Mouse (Mus musculus) limb, embryonic 14.5 days (tissue): ENCODE data around the gene Plekhg2. TPM values are rescaled to one million over a fixed set of nuclear protein-coding genes. Genes with fewer than 3 reads are reported as not detected.
A peak's percentile ranks its signal among the peaks of the same experiment; 100 is the strongest.

Experiments
- ATAC-seq: fragments of 200-750 bp; cut with Nextera tagmentation; 2 replicates; pipeline ENCODE4 v1.8.0; 2017; ENCODE audit warnings: low read depth, moderate number of reproducible peaks, moderate TSS enrichment; ENCODE audit not compliant: low FRiP score
- DNase-seq: peaks from one replicate; pipeline ENCODE4 v3.0.0-alpha.2; 2015; ENCODE audit warnings: low spot score
- H3K27ac ChIP-seq: fragments of 300-500 bp; sonication (generic); replicated peaks from 2 replicates; pipeline ENCODE4 v1.5.1; 2014; ENCODE audit warnings: low read depth, mild to moderate bottlenecking, low read length, moderate library complexity, mixed read lengths
- H3K27me3 ChIP-seq: fragments of 300-500 bp; sonication (generic); 2 replicates; pipeline ENCODE4 v1.6.1; 2014; ENCODE audit warnings: low read length, mixed read lengths; ENCODE audit not compliant: control insufficient read depth, insufficient read depth
- H3K36me3 ChIP-seq: fragments of 300-500 bp; sonication (generic); 2 replicates; pipeline ENCODE4 v1.6.1; 2014; ENCODE audit warnings: mild to moderate bottlenecking, low read length, moderate library complexity, mixed read lengths; ENCODE audit not compliant: control insufficient read depth, insufficient read depth
- H3K4me1 ChIP-seq: fragments of 300-500 bp; sonication (generic); 2 replicates; pipeline ENCODE4 v1.6.1; 2014; ENCODE audit warnings: antibody characterized with exemption, low read length, mixed read lengths; ENCODE audit not compliant: control insufficient read depth, insufficient read depth
- H3K4me2 ChIP-seq: fragments of 300-500 bp; sonication (generic); replicated peaks from 2 replicates; pipeline ENCODE4 v1.6.1; 2014; ENCODE audit warnings: low read depth, mild to moderate bottlenecking, low read length, moderate library complexity; ENCODE audit not compliant: severe bottlenecking
- H3K4me3 ChIP-seq: fragments of 300-500 bp; sonication (generic); replicated peaks from 2 replicates; pipeline ENCODE4 v1.5.1; 2014; ENCODE audit warnings: low read length
- H3K9ac ChIP-seq: fragments of 300-500 bp; sonication (generic); 2 replicates; pipeline ENCODE4 v1.6.1; 2014; ENCODE audit warnings: mild to moderate bottlenecking, low read depth, low read length, moderate library complexity; ENCODE audit not compliant: severe bottlenecking
- H3K9me3 ChIP-seq: fragments of 300-500 bp; sonication (generic); 2 replicates; pipeline ENCODE4 v1.6.1; 2016; ENCODE audit warnings: low read length; ENCODE audit not compliant: control insufficient read depth
- POLR2A ChIP-seq: fragments of 200-500 bp; IDR thresholded peaks from 2 replicates; pipeline ENCODE4 v1.8.0; 2012; ENCODE audit warnings: inconsistent platforms, mild to moderate bottlenecking, moderate library complexity, borderline replicate concordance; ENCODE audit not compliant: insufficient read depth, insufficient read length; ENCODE audit errors: extremely low read depth
- WGBS: fragments of 180-500 bp; shearing (Covaris S2); extraction: QIAGEN DNeasy Blood & Tissue Kit; methylation state at CpG from one replicate; pipeline ENCODE4 v1.1.7; 2014; 5-methylcytosine and 5-hydroxymethylcytosine counted together
- polyA plus RNA-seq, 2 experiments: library from polyadenylated mRNA; depleted of rRNA in 1 of 2; stranded (reverse) in 1 of 2; unstranded in 1 of 2; fragments of >200 nt; fragmentation: Nextera tagmentation in 1 of 2; extraction: Ambion mirVana in 1 of 2; gene quantifications; 2 replicates each; pipeline versions ENCODE4 v1.2.1 to v1.2.3; 2012 to 2014

The Plekhg2 gene
- polyA plus RNA-seq, 2 experiments, result 59.0 to 67.3 TPM

- Histone ChIP-seq H3K4me1 (peaks cover 47% of the 10 kb centered on the region), H3K4me2 (peak overlapping the region; percentile 94), H3K36me3 (peaks cover 13% of the 10 kb centered on the region), H3K9ac (peak overlapping the region; percentile 63), H3K27ac (peak overlapping the region; percentile 95), H3K9me3 (no peaks in the 10 kb centered on the region), H3K27me3 (no peaks in the 10 kb centered on the region), H3K4me3 (peak overlapping the region; percentile 40)
- peak; percentile 58 for ATAC-seq
- WGBS, result 1% methylated on average over 32 of the region's 36 CpGs
- peak; percentile 96 for DNase-seq
- peak; percentile 73; the same call in 1 of the 2 replicates for TF ChIP-seq POLR2A
Measured at GRCm38 (mm10) chr7:28375176-28375921, 3.0 kb upstream of the Plekhg2 start.

GRCm38 (mm10) chr7:28374647-28375046 is 2.2 kb upstream of the Plekhg2 start:
- DNase-seq (no peak), ATAC-seq (no peak)
- Histone ChIP-seq H3K27me3 (no peaks in the 10 kb centered on the region), H3K9me3 (no peaks in the 10 kb centered on the region), H3K9ac (no peak overlapping the region), H3K27ac (no peak overlapping the region), H3K4me1 (peaks cover 49% of the 10 kb centered on the region), H3K36me3 (peaks cover 20% of the 10 kb centered on the region), H3K4me2 (peak overlapping the region; percentile 94), H3K4me3 (peak overlapping the region; percentile 40)
- WGBS, result 73% methylated on average over 10 of the region's 10 CpGs
- no peak for TF ChIP-seq POLR2A

GRCm38 (mm10) chr7:28373891-28374495 is 1.6 kb upstream of the Plekhg2 start:
- Histone ChIP-seq H3K27ac (peak overlapping the region; percentile 22), H3K9me3 (no peaks in the 10 kb centered on the region), H3K4me1 (peaks cover 46% of the 10 kb centered on the region), H3K36me3 (peaks cover 27% of the 10 kb centered on the region), H3K4me2 (no peak overlapping the region), H3K27me3 (no peaks in the 10 kb centered on the region), H3K9ac (no peak overlapping the region), H3K4me3 (no peak overlapping the region)
- ATAC-seq (no peak), DNase-seq (no peak)
- TF ChIP-seq POLR2A, result no peak
- WGBS, result 65% methylated on average over 7 of the region's 7 CpGs

- no peak for TF ChIP-seq POLR2A
- H3K27ac ChIP-seq, result peak overlapping the region; percentile 87
- H3K4me1 ChIP-seq, result peaks cover 41% of the 10 kb centered on the region
- under 1% methylated on average over 9 of the region's 9 CpGs for WGBS
- H3K4me3 ChIP-seq, result peak overlapping the region; percentile 82
- no peak overlapping the region for H3K9ac ChIP-seq
- peak; percentile 11 for ATAC-seq
- DNase-seq, result peak; percentile 95
- H3K36me3 ChIP-seq, result peaks cover 35% of the 10 kb centered on the region
- H3K27me3 ChIP-seq, result no peaks in the 10 kb centered on the region
- H3K9me3 ChIP-seq, result no peaks in the 10 kb centered on the region
- peak overlapping the region; percentile 47 for H3K4me2 ChIP-seq
Measured at GRCm38 (mm10) chr7:28373131-28373581, 757 bp upstream of the Plekhg2 start.

- no peaks in the 10 kb centered on the region for H3K9me3 ChIP-seq
- peaks cover 40% of the 10 kb centered on the region for H3K36me3 ChIP-seq
- H3K4me3 ChIP-seq, result peak overlapping the region; percentile 82
- ATAC-seq, result no peak
- H3K4me1 ChIP-seq, result peaks cover 27% of the 10 kb centered on the region
- WGBS, result under 1% methylated on average over 27 of the region's 43 CpGs
- peak overlapping the region; percentile 95 for H3K4me2 ChIP-seq
- H3K9ac ChIP-seq, result peak overlapping the region; percentile 88
- 0 out of 2 replicates have a peak, but pooled peaks have one; percentile 42 for TF ChIP-seq POLR2A
- H3K27me3 ChIP-seq, result no peaks in the 10 kb centered on the region
- DNase-seq, result peak; percentile 61
- peak overlapping the region; percentile 87 for H3K27ac ChIP-seq
Measured at GRCm38 (mm10) chr7:28371514-28371989, 847 bp downstream of the Plekhg2 start.
